Mouse (Mus musculus): ENCODE measurements around the gene Hes5.

Gene Hes5

GRCm38 (mm10) chr4:154960690-154961225 is at the start of gene Hes5:
TSS of gene Hes5 (plus strand) at chr4:154960923.
- peak in 1 of 2 experiments; percentile 64 for DNase-seq

DNA sequence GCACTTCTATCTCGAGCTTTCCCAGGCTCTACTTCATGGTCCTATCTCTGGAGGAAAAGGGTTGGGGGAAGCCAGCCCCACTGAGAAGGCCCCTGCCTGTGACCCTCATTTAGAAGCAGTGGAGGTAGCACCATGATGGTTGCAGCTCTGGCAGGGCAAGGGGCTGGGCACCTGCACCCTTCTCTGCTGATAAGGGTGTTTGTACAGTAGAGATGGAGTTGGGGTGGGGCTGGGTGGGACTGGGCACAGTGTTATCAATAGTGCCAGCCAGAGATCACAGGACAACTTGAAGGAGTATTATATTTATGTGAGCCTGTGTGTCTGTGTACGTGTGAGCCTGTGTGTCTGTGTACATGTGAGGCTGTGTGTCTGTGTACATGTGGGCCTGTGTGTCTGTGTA is 49.1 kb upstream of the Hes5 start:
- no peak for DNase-seq

DNA sequence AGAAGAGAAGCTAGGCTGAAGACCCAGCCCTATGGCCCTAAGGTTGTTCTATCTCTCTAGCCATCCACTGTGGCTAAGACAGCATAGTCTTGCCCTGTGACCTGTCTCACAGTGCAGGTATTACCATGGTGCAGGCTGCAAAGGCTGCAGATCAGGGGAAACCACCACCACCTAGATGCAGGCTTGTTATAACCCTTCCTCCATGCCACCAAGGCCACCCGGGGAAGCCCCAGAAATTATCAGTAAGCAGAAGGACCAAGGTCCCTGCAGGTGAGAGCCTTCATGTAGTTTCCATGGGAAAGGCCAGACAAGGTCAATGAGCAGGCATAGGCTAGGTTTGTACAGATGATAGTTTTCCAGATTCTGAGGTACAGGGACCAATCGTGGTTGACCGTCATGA is 46.9 kb upstream of the Hes5 start:
- no peak for DNase-seq

- DNase-seq = no peak
Observed at GRCm38 (mm10) chr4:154914252-154914651, 46.5 kb upstream of the Hes5 start.

DNA sequence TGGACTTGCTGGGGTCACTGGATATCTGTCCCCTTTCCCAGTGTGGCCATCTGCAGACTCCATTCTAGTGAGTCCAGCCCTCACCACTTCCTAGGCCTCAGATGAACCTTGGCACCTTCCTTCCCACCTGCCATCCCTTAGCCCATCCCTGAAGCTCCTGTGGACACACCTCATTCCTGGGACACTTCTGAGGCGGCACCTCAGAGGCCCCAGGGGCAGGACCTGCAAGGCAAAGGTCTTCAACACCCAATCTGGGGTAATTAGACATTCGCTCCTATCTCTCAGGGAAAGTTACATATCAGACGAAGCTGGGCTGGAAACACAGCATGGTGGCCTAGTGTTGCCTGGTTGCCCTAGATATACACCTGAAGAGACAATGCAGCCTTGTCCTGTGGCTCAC is 46.0 kb upstream of the Hes5 start:
- DNase-seq = no peak

GRCm38 (mm10) chr4:154915286-154915685 is 45.4 kb upstream of the Hes5 start:
- no peak for DNase-seq

- DNase-seq = no peak
Observed at GRCm38 (mm10) chr4:154916662-154917061, 44.1 kb upstream of the Hes5 start.

DNA sequence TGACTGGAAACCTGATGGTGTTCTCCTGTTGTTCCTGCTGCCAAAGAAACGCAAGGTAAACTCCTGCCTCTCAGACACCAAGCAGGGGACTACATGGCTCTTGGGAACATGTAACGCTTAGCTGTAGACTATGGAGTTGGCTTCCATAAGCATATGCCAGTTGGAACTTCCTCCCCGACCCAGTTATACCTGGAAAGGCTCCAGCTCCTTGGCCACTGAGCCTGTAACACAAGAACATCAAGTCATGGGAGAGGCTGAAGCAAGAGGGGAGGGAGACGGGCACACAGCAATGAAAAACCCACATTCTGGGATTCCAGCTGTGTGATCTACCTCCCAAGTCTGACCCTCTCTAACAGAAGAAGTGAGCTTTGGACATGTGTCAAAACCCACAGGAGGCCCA is 38.4 kb upstream of the Hes5 start:
- peak; percentile 42 to 62 for DNase-seq

- DNase-seq = no peak
Observed at GRCm38 (mm10) chr4:154922931-154923330, 37.8 kb upstream of the Hes5 start.

- DNase-seq = no peak
Observed at GRCm38 (mm10) chr4:154925413-154925812, 35.3 kb upstream of the Hes5 start.

GRCm38 (mm10) chr4:154926969-154927898 is 33.5 kb upstream of the Hes5 start:
- DNase-seq = no peak

DNA sequence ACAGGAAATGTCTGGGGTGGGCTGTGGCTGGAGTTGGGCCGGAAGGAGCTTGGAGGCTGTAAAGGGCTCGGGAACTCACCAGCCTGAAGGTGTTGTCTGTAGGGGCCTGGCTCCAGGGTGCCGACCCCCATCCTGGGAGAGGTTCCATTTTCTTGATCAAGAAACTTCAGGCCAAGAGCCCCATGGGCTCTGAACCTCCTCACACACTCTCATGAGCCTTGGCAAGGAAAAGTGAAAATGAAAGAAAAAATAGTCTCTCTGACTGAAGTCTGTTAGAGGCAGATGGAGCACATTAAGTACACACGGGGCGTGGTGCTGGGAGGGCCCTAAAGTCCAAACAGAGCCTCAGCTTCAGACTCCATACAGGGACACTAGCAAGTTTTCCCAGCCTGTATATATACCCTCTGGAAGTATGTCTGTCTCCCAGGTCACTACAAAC is 32.8 kb upstream of the Hes5 start:
- DNase-seq = no peak

DNA sequence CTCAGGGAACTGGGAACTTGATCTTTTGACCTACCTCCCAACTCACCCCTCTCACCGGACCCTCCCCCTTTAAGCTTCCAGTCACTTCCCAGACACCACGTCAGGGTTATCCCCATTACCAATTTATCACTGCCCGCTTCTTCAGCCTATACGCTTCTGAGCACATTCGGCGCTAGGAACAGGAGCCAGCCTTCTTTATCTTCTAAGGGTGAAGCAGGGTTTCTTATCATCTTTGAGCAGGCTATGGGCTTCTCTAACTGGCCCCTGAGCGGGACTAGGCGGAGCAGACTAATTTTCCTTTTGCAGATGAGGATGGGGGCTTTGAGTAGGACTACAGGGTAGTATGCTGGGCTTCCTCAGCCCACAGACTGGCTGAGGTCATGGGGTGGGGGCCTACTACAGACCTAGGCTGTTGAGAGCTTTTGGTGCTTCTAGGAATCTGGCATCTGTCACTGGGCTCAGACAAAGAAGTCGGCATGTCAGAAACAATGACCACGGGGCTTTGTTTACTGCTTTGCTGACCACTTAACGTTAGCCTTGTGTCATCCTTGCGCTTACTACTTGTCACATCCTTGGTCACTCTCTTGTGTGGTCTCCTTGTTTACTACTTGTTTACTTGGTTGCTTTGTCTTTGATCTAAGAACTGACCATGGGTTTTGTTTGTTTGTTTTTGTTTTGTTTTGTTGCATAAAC is 32.2 kb upstream of the Hes5 start, which contains the start of gene Tnfrsf14:
Tnfrsf14 (minus strand) TSS at position 169 of the 693 bp plus-strand sequence.
- no peak for DNase-seq

DNA sequence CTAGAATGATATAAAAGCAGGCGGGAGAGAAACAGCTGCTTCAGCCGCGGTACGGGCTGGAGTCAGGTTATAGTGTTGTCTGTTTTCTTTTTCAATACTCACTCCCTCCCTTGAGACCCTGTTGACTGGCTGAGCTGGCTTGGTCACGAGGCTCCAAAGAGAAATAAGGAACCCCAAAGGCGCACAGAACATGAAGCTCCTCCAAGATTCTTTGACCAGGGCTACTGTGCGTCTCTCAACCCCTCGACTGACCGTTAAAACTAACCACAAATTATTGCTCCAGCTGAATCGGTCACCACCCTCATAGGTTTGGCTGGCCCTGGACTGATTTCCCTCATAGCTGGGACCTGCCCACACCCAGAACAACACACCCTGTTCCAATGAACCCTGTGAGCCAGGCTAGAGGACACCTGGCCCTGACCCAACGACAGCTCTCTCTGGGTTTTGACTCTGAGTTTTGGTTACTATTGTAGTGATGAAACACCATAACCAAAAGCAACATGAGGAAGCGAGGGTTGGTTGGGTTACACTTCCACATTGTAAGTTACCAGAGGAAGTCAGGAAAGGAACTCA is 31.5 kb upstream of the Hes5 start:
- DNase-seq = no peak

- no peak for DNase-seq
Observed at GRCm38 (mm10) chr4:154933306-154933907, 27.3 kb upstream of the Hes5 start.

GRCm38 (mm10) chr4:154934800-154935199 is 25.9 kb upstream of the Hes5 start:
- DNase-seq = no peak

DNA sequence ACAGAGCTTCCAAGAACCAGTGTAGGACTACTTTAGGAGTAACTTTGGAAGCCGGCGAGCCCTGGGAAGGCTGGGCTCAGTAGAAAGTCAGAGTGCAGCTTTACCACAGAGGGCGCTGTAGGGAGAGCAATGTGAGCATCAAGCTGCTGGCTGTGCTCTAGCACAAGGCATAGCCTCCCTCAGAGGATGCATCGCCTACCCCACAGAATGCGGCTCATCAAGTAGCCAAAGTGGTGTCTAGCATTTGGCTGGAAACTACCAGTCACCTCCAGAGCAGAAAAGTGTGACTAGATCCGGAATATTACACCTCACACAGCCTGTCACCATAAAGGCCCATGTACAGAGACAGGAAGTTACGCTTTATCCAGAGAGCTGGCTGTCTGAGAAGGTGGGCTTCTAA is 24.9 kb upstream of the Hes5 start:
- DNase-seq = no peak

- no peak for DNase-seq
Observed at GRCm38 (mm10) chr4:154936542-154937255, 24.0 kb upstream of the Hes5 start.

DNA sequence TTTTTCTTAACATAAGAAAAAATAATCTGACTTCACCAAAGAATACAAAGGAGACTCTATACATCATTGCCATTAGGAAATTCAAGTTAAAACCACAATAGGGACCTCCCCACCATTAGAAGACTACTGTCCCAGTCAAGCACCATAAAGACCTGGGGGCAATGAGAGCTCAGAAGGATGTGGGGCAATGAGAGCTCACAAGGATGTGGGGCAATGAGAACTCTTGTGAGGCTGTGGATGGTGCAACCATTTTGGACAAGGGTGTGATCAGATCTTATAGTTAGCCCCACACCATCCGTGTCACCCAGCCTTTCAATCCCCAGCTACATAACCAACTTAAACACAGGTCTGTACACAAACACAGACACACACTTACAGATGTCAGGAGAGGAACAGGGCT is 23.0 kb upstream of the Hes5 start:
- DNase-seq = no peak

GRCm38 (mm10) chr4:154940156-154940555 is 20.6 kb upstream of the Hes5 start:
- no peak for DNase-seq

- DNase-seq = no peak
Observed at GRCm38 (mm10) chr4:154941831-154942230, 18.9 kb upstream of the Hes5 start.

- DNase-seq = no peak
Observed at GRCm38 (mm10) chr4:154942632-154943322, 17.9 kb upstream of the Hes5 start.
